In the genomic region with DNA sequence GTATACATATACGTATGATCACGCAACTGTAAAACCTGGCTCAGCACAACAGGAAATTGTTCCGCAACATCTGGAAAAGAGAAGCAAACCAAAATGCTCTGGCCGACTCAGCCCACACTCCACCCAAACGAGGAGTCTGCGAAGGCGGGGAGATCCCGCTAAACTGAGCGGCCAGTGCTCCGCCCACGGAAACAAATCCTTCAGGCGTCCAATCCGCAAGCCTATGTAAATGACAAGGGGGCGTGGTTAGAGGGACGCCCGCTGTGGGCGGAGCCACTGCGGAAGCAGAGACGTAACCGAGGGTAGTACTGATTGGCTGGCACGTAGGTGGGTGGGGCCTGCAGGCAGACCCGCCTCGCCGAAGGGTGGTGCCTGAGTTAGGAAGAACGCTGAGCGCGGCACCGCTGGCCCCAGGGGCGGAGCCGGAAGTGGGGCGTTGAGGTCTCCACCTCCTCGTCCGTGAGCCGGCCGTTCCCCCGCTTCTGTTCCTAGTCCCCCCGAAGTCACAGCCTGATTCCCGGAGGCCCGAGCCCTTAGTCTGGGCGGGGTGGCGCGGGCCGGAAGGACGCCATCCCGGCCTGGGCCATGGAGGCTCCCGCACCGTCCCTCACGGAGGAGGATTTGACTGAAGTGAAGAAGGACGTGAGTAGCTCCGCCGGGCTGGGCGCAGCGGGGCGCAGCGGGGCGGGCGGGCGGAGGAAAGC, we compare ENCODE assay signal across 8 mouse cellular contexts. TPM values are rescaled to one million over a fixed set of nuclear protein-coding genes. Genes with fewer than 3 reads are reported as not detected.
A peak's percentile ranks its signal among the peaks of the same experiment; 100 is the strongest.
DNase-seq lines count a peak whose midpoint lies in the region; ATAC-seq lines count a peak whose summit lies in the region.

No protein-coding gene starts in this region.

- H3K4me3 ChIP-seq in hindbrain, embryonic 16.5 days (ENCODE audit: low read length): peak overlapping the region; percentile 96
- H3K4me3 ChIP-seq in macrophage (ENCODE audit: inconsistent target): peak overlapping the region; percentile 67

- peaks cover 2% of the 10 kb centered on the region; the same call in 1 of the 2 replicates for H3K36me3 ChIP-seq in hindbrain, embryonic 16.5 days (ENCODE audit: control insufficient read depth, insufficient read depth, low read length)
- H3K36me3 ChIP-seq in macrophage (ENCODE audit: inconsistent target): no peaks in the 10 kb centered on the region

- under 1% methylated on average over 54 of the region's 58 CpGs for WGBS in hindbrain, embryonic 16.5 days
- WGBS in macrophage (ENCODE audit: missing documents): under 1% methylated on average over 58 of the region's 58 CpGs

- DNase-seq in WW6 (ENCODE audit: low read depth, low spot score): peak; percentile 99
- peak; percentile 88 to 98 for DNase-seq in cerebellum, postnatal 4 days (ENCODE audit: low spot score in 2 of 2)
- DNase-seq in gastrocnemius, adult 18-20 months (ENCODE audit: low spot score): peak; percentile 99
- peak; percentile 97 to 99 for DNase-seq in left cerebral cortex, adult 18-20 months (ENCODE audit: low spot score in 2 of 2)
- DNase-seq in right cerebral cortex, adult 18-20 months: peak; percentile 99
- peak; percentile 95 for DNase-seq in urinary bladder, postnatal 10 days (ENCODE audit: low spot score)

- peak overlapping the region; percentile 79 for H3K4me2 ChIP-seq in hindbrain, embryonic 16.5 days (ENCODE audit: low read length)

- H3K27ac ChIP-seq in hindbrain, embryonic 16.5 days (ENCODE audit: low read depth, low read length): peak overlapping the region; percentile 96
- H3K27ac ChIP-seq in macrophage: peak overlapping the region; percentile 81

- H3K9me3 ChIP-seq in hindbrain, embryonic 16.5 days (ENCODE audit: control insufficient read depth, low read length): no peaks in the 10 kb centered on the region

- peak overlapping the region; percentile 87 for H3K9ac ChIP-seq in hindbrain, embryonic 16.5 days (ENCODE audit: low read depth, low read length)

- peak; percentile 100 for ATAC-seq in hindbrain, embryonic 16.5 days

- H3K4me1 ChIP-seq in hindbrain, embryonic 16.5 days (ENCODE audit: control insufficient read depth, insufficient read depth, low read depth, low read length): peaks cover 11% of the 10 kb centered on the region

- H3K79me2 ChIP-seq in macrophage (ENCODE audit: inconsistent target): peaks cover 46% of the 10 kb centered on the region

- no peaks in the 10 kb centered on the region for H3K27me3 ChIP-seq in hindbrain, embryonic 16.5 days (replicated peaks; ENCODE audit: control insufficient read depth, insufficient read depth, low read length)

RNA-seq across cellular contexts. Expression of gene Bcl10, which starts 1.4 kb away (rescaled TPM):
- 1 to 10 TPM; 9.4 to 9.7 TPM for total RNA-seq in gastrocnemius, adult 18-20 months (2021)
- polyA plus RNA-seq in hindbrain, embryonic 16.5 days (2015; fragmentation: Nextera tagmentation; extraction: Ambion mirVana): 33.6 and 33.7 TPM in 2 replicates
- 10 to 100 TPM; 13.2 to 15.0 TPM for total RNA-seq in left cerebral cortex, adult 18-20 months (2021)
- 100 to 1,000 TPM in 10 of 26 experiments, 10 to 100 TPM in 16; 44.5 to 169 (median 88.3) TPM for total RNA-seq in macrophage (2018; cell fraction: chromatin; rRNA removed)
- 100 to 1,000 TPM in 9 of 26 experiments, 10 to 100 TPM in 17; 49.5 to 160 (median 77.9) TPM for total RNA-seq in macrophage (2018; cell fraction: cytosol; rRNA removed)
- total RNA-seq in macrophage (2018; cell fraction: nucleus; rRNA removed): 100 to 1,000 TPM in 16 of 26 experiments, 10 to 100 TPM in 10; 51.8 to 181 (median 111) TPM
- 33.7 to 72.6 TPM (median 47.5 TPM) in 3 replicates for polyA plus RNA-seq in macrophage (2018)

RNA-seq across cellular contexts. Expression of gene 2410004B18Rik, which starts 13.8 kb away (rescaled TPM):
- total RNA-seq in gastrocnemius, adult 18-20 months (2021): 10 to 100 TPM; 17.3 to 19.5 TPM
- polyA plus RNA-seq in hindbrain, embryonic 16.5 days (2015; fragmentation: Nextera tagmentation; extraction: Ambion mirVana): 74.9 and 88.9 TPM in 2 replicates
- total RNA-seq in left cerebral cortex, adult 18-20 months (2021): 10 to 100 TPM; 38.6 to 38.9 TPM
- 10 to 100 TPM; 22.4 to 61.2 (median 43.9) TPM for total RNA-seq in macrophage (2018; cell fraction: chromatin; rRNA removed)
- 10 to 100 TPM; 19.7 to 28.8 (median 24.7) TPM for total RNA-seq in macrophage (2018; cell fraction: cytosol; rRNA removed)
- total RNA-seq in macrophage (2018; cell fraction: nucleus; rRNA removed): 10 to 100 TPM; 17.7 to 48.8 (median 33.7) TPM
- polyA plus RNA-seq in macrophage (2018): 19.9 to 24.6 TPM (median 21.5 TPM) in 3 replicates

Comparison
In these comparisons a context has a peak if more than half of its experiments do, and no peak if none do; other contexts are left out.
1. Peak in every context shown above with its lines: DNase-seq, ATAC-seq, H3K4me3 ChIP-seq and H3K27ac ChIP-seq.